Mouse (Mus musculus): ENCODE measurements around the gene Zfp787.

GRCm38 (mm10) chr7:6172006-6172649 is 16.3 kb upstream of the Zfp787 start, which contains the start of gene Zfp444:
- TF ChIP-seq CTCF (IDR thresholded peaks at IDR 0.05; ENCODE audit: control insufficient read depth, insufficient read depth, low read length) = no peak
- TF ChIP-seq POLR2A (IDR thresholded peaks at IDR 0.05; ENCODE audit: borderline replicate concordance, control insufficient read depth, low read depth, low read length) = 0 out of 2 replicates have a peak, but pooled peaks have one; percentile 26
